ENCODE assay signal across 1 mouse cellular context in the genomic region with DNA sequence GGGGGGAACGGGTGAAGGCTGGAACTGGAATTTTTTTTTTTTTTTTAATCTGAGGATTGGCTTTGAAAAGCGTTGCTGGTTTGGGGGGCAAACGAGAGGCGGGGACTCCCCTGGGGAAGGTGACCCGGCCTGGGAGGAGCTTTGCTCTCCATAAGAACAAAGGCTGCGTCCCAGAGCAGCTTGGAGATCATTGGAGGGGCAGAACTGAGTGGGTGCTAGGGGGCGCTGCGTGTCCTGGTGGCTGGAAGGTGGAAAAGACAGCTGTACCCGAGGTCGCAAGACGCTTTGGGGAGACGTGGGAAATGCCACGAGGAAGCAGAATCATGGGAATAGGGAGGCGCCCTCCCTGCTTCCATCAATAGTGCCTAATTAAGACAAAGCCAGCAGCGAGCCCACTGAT.
TF ChIP-seq lines count a peak whose summit lies in the region.

No protein-coding gene starts in this region.

TF ChIP-seq in ES-E14, 5 proteins besides CTCF, POLR2A, EP300 and RAD21:
- TF ChIP-seq CHD2 (IDR thresholded peaks at IDR 0.05; ENCODE audit: low read depth, low read length) = no peak
- TF ChIP-seq MAFK (IDR thresholded peaks at IDR 0.05; ENCODE audit: insufficient read depth, low read depth, low read length) = no peak
- no peak for TF ChIP-seq ZC3H11A (IDR thresholded peaks at IDR 0.05; ENCODE audit: borderline replicate concordance, low read depth, low read length)
- no peak; the same call in 1 of the 2 replicates for TF ChIP-seq ZNF384 (IDR thresholded peaks at IDR 0.05; ENCODE audit: low read depth, low read length)
- TF ChIP-seq HCFC1 (IDR thresholded peaks at IDR 0.05; ENCODE audit: borderline replicate concordance, insufficient read depth, low read length) = no peak
